ENCODE assay signal across 15 mouse cellular contexts in genomic region chr7:128843576-128843975, GRCm38 (mm10).
"Had no signal": no experiment of that assay in that cellular context is flagged by ENCODE, and none has a peak within 500 bp of the region (broad histone marks: within the 10 kb centered on the region; RNA-seq: fewer than 3 reads in every experiment).

No protein-coding gene starts in this region.

- H3K9ac ChIP-seq: neural tube, embryonic 15.5 days; stomach, embryonic 15.5 days had no signal

- H3K9me3 ChIP-seq: neural tube, embryonic 15.5 days; stomach, embryonic 15.5 days had no signal

- H3K36me3 ChIP-seq: neural tube, embryonic 15.5 days; stomach, embryonic 15.5 days had no signal

- DNase-seq: retina, postnatal 1 day; right cerebral cortex, adult 18-20 months; right cerebral cortex, postnatal 14 days; right cerebral cortex, postnatal 25 days; right cerebral cortex, postnatal 4 days; spleen, adult 18-20 months; thymus, adult 18-20 months; thymus, adult 2 months; thymus, postnatal 14 days; thymus, postnatal 25 days; thymus, postnatal 36 days; thymus, postnatal 4 days had no signal

- H3K4me3 ChIP-seq: neural tube, embryonic 15.5 days; stomach, embryonic 15.5 days had no signal

- H3K27me3 ChIP-seq: neural tube, embryonic 15.5 days; stomach, embryonic 15.5 days had no signal

- H3K4me1 ChIP-seq: neural tube, embryonic 15.5 days; stomach, embryonic 15.5 days had no signal

- H3K4me2 ChIP-seq: neural tube, embryonic 15.5 days; stomach, embryonic 15.5 days had no signal

- H3K27ac ChIP-seq: neural tube, embryonic 15.5 days; stomach, embryonic 15.5 days; stomach, postnatal 0 days had no signal
